Comparison of ENCODE assay signal across 9 mouse cellular contexts in the genomic region with DNA sequence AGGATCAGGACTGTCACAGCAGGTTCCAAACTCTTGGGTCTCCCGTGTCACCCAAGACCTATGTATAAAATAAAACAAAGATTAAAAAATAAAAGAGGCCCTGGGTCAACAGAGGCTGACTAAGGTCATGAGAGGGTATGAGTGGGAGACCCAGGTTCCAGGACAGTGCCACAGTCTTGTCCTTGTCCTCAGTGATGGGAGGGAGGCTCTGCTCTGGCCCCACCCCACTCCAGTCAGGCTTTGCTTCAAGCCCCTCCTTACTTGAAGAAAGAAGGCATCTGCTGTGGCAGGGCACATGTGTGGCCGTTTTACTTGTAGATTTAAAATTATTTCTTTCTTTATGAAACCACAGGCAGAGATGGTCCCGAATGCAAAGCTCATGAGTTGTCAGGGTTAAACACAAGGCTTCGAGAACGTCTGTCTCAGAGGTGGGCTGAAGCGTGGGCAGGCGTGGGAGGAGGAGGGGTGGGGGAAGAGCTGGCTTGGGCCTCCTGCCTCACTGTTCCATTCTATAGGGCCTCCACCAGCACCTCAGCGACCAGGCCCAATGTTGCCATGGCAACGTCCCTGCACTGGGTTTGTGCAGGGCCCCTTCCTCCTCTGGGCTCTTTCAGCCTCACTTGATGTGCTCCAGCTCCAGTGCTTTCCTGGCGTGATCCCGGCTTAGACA.
DNase-seq lines count a peak whose midpoint lies in the region; ATAC-seq and TF ChIP-seq lines count a peak whose summit lies in the region.
"Had no signal": no experiment of that assay in that cellular context is flagged by ENCODE, and none has a peak within 500 bp of the region (broad histone marks: within the 10 kb centered on the region; RNA-seq: fewer than 3 reads in every experiment).

No protein-coding gene starts in this region.

- H3K4me2 ChIP-seq in lung, embryonic 16.5 days (ENCODE audit: low read depth, low read length), result no peak overlapping the region
- 0 out of 2 replicates have a peak overlapping the region, but pooled peaks have one; percentile 3 for H3K4me2 ChIP-seq in embryonic facial prominence, embryonic 14.5 days (ENCODE audit: low read depth, low read length)

- no peaks in the 10 kb centered on the region; the same call in 1 of the 2 replicates for H3K27me3 ChIP-seq in lung, embryonic 16.5 days (ENCODE audit: control insufficient read depth, insufficient read depth, low read depth, low read length)
- H3K27me3 ChIP-seq in embryonic facial prominence, embryonic 14.5 days (replicated peaks; ENCODE audit: control insufficient read depth, insufficient read depth, low read length), result no peaks in the 10 kb centered on the region

- peaks cover 8% of the 10 kb centered on the region; the same call in 1 of the 2 replicates for H3K4me1 ChIP-seq in lung, embryonic 16.5 days (replicated peaks; ENCODE audit: control insufficient read depth, insufficient read depth, low read length)
- peaks cover 9% of the 10 kb centered on the region; the same call in 1 of the 2 replicates for H3K4me1 ChIP-seq in embryonic facial prominence, embryonic 14.5 days (ENCODE audit: control insufficient read depth, insufficient read depth, low read length)
- no peaks in the 10 kb centered on the region for H3K4me1 ChIP-seq in lung, adult 2 months (ENCODE audit: control insufficient read depth, insufficient read depth, low read length)

- H3K9me3 ChIP-seq in lung, embryonic 16.5 days (ENCODE audit: control insufficient read depth, low read length), result no peaks in the 10 kb centered on the region
- no peaks in the 10 kb centered on the region for H3K9me3 ChIP-seq in embryonic facial prominence, embryonic 14.5 days (ENCODE audit: control insufficient read depth, low read length)

- H3K36me3 ChIP-seq in lung, embryonic 16.5 days (ENCODE audit: control insufficient read depth, insufficient read depth, low read length), result no peaks in the 10 kb centered on the region
- H3K36me3 ChIP-seq in embryonic facial prominence, embryonic 14.5 days (ENCODE audit: control insufficient read depth, insufficient read depth, low read length), result no peaks in the 10 kb centered on the region

- ATAC-seq in lung, embryonic 16.5 days (ENCODE audit: low read depth), result peak; percentile 66; the same call in 1 of the 2 replicates
- ATAC-seq in embryonic facial prominence, embryonic 14.5 days (ENCODE audit: low read depth), result peak; percentile 91; the same call in 1 of the 2 replicates

- DNase-seq in lung, postnatal 14 days, result no peak
- peak; percentile 87 for DNase-seq in embryonic facial prominence, embryonic 14.5 days (ENCODE audit: low spot score)
- DNase-seq in left cerebral cortex, postnatal 4 days, result peak; percentile 51
- peak; percentile 67 to 76 for DNase-seq in right cerebral cortex, postnatal 10 days (ENCODE audit: low spot score in 2 of 2)
- no peak for DNase-seq in cerebellum, adult 11 months
- DNase-seq in lung, adult 2 months, result no peak
- DNase-seq in heart, postnatal 25 days (ENCODE audit: low spot score), result no peak

- TF ChIP-seq POLR2A in lung, adult 2 months (IDR thresholded peaks at IDR 0.05; ENCODE audit: borderline replicate concordance, extremely low read depth, low read depth, low read length), result no peak

- H3K27ac ChIP-seq in lung, embryonic 16.5 days (ENCODE audit: low read length), result no peak overlapping the region
- no peak overlapping the region for H3K27ac ChIP-seq in embryonic facial prominence, embryonic 14.5 days (replicated peaks; ENCODE audit: low read depth, low read length)

- no peak overlapping the region for H3K9ac ChIP-seq in lung, embryonic 16.5 days (ENCODE audit: low read length)
- no peak overlapping the region for H3K9ac ChIP-seq in embryonic facial prominence, embryonic 14.5 days (ENCODE audit: low read depth, low read length)

- H3K4me3 ChIP-seq in lung, embryonic 16.5 days (ENCODE audit: low read length), result no peak overlapping the region
- no peak overlapping the region for H3K4me3 ChIP-seq in embryonic facial prominence, embryonic 14.5 days (ENCODE audit: low read depth, low read length)
- no peak overlapping the region for H3K4me3 ChIP-seq in lung, adult 2 months (replicated peaks; ENCODE audit: extremely low read depth, low read depth, low read length)
- H3K4me3 ChIP-seq: megakaryocyte, embryonic 14.5 days had no signal

- TF ChIP-seq CTCF in lung, adult 2 months (IDR thresholded peaks at IDR 0.05; ENCODE audit: insufficient read depth, low read length), result no peak

- intact Hi-C loops in left cerebral cortex, postnatal 4 days (cut with DNase I), result no loop called here
- intact Hi-C loops in heart, postnatal 25 days (cut with DNase I), result no loop called here

- 18% methylated on average over 11 of the region's 11 CpGs for WGBS in lung, embryonic 16.5 days
- WGBS in embryonic facial prominence, embryonic 14.5 days, result 28% methylated on average over 11 of the region's 11 CpGs
- 46% methylated on average over 11 of the region's 11 CpGs for WGBS in lung, adult 2 months

Comparison
In these comparisons a context has a peak if more than half of its experiments do, and no peak if none do; other contexts are left out.
1. DNase-seq: peak in embryonic facial prominence, embryonic 14.5 days (single experiment), left cerebral cortex, postnatal 4 days (single experiment) and right cerebral cortex, postnatal 10 days (2 of 2); none in lung, postnatal 14 days (single experiment), cerebellum, adult 11 months (single experiment), lung, adult 2 months (single experiment) and heart, postnatal 25 days (single experiment).